ENCODE assay signal across 8 mouse cellular contexts in the genomic region with DNA sequence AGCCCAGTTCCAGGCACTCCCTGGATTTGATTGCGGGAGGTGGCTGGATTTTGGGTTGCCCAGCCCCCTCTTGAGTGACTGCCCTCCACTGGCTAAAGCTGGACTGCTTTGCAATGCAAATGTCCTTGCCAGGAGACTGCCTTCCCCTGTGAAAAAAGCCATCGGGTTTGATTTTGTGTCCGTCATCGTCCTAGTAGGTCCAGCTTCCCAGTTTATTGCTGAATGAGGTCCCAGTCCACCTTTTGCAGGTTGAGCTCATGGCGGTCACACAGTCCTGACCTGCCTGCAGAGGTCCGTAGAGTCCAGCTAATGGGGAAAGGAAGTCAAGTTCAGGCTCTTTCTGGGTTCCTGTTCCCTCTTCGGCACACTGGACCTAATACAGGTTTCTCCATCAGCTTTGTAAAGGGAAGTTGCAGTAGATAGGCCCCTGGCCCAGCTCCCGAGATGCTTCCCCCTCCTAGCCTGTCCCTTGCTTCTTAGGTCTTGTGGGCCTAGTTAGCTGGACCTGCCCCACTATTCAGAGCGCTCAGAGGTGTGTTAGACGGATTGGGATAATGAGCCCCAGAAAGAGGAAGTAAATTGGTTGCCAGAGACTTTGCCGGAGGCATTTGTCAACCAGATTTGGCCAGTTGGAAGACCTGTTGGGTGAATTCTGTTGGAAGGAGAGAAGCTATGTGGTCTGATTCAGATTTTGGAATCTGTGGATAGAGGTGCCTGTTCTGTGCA. TPM values are rescaled to one million over a fixed set of nuclear protein-coding genes. Genes with fewer than 3 reads are reported as not detected.
DNase-seq lines count a peak whose midpoint lies in the region; ATAC-seq and TF ChIP-seq lines count a peak whose summit lies in the region.

No protein-coding gene starts in this region.

- H3K27me3 ChIP-seq in E14TG2a.4 (ENCODE audit: insufficient read depth, low read length): peaks cover 4% of the 10 kb centered on the region; the same call in 1 of the 2 replicates
- H3K27me3 ChIP-seq in forebrain, embryonic 15.5 days: no peaks in the 10 kb centered on the region
- no peaks in the 10 kb centered on the region for H3K27me3 ChIP-seq in lung, embryonic 15.5 days

- no peaks in the 10 kb centered on the region for H3K9me3 ChIP-seq in E14TG2a.4 (ENCODE audit: low read length)
- H3K9me3 ChIP-seq in forebrain, embryonic 15.5 days: no peaks in the 10 kb centered on the region
- H3K9me3 ChIP-seq in lung, embryonic 15.5 days: no peaks in the 10 kb centered on the region

- peak overlapping the region; percentile 94 for H3K9ac ChIP-seq in forebrain, embryonic 15.5 days (replicated peaks)
- peak overlapping the region; percentile 87 for H3K9ac ChIP-seq in lung, embryonic 15.5 days

- H3K36me3 ChIP-seq in E14TG2a.4 (ENCODE audit: insufficient read depth, low read length): peaks cover 3% of the 10 kb centered on the region; the same call in 1 of the 2 replicates
- no peaks in the 10 kb centered on the region for H3K36me3 ChIP-seq in forebrain, embryonic 15.5 days
- no peaks in the 10 kb centered on the region for H3K36me3 ChIP-seq in lung, embryonic 15.5 days

- peaks cover 72% of the 10 kb centered on the region for H3K4me1 ChIP-seq in E14TG2a.4 (replicated peaks; ENCODE audit: low read depth, low read length)
- H3K4me1 ChIP-seq in bone marrow, adult 2 months (ENCODE audit: control insufficient read depth, insufficient read depth, low read length): peaks cover 5% of the 10 kb centered on the region
- peaks cover 53% of the 10 kb centered on the region for H3K4me1 ChIP-seq in forebrain, embryonic 15.5 days
- peaks cover 77% of the 10 kb centered on the region for H3K4me1 ChIP-seq in lung, embryonic 15.5 days

- no peak for ATAC-seq in forebrain, embryonic 15.5 days (replicated peaks)
- ATAC-seq in lung, embryonic 15.5 days (ENCODE audit: borderline replicate concordance, extremely low read depth, low FRiP score, low TSS enrichment): no peak
- ATAC-seq in erythroid progenitor cell, adult 5-6 weeks (replicated peaks; ENCODE audit: low FRiP score, poor library complexity, severe bottlenecking): no peak

- no peak for TF ChIP-seq CTCF in E14TG2a.4 (conservative IDR thresholded peaks at IDR 0.05; ENCODE audit: low read length)
- peak; percentile 59 for TF ChIP-seq CTCF in bone marrow, adult 2 months (IDR thresholded peaks at IDR 0.05; ENCODE audit: control insufficient read depth, insufficient read depth, low read length)

- WGBS in bone marrow, adult 2 months: 1% methylated on average over 11 of the region's 11 CpGs
- 3% methylated on average over 11 of the region's 11 CpGs for WGBS in forebrain, embryonic 15.5 days
- 3% methylated on average over 11 of the region's 11 CpGs for WGBS in lung, embryonic 15.5 days

- intact Hi-C loops in heart, postnatal 36 days (cut with DNase I): loop anchor here (2.0 kb wide), 1 partner anchor 30 kb away; no protein-coding TSS in a partner anchor

- peak; percentile 44 to 63 for DNase-seq in heart, postnatal 36 days
- DNase-seq in layer of hippocampus, adult 18-20 months (ENCODE audit: low spot score in 2 of 2): peak; percentile 32 to 56
- DNase-seq in ovary, adult 18-20 months (ENCODE audit: low spot score): peak; percentile 32

- peak overlapping the region; percentile 96 for H3K27ac ChIP-seq in bone marrow, adult 2 months (ENCODE audit: control insufficient read depth, insufficient read depth, low read depth, low read length, poor library complexity)
- no peak overlapping the region; the same call in 1 of the 2 replicates for H3K27ac ChIP-seq in forebrain, embryonic 15.5 days (replicated peaks)
- peak overlapping the region; percentile 98 for H3K27ac ChIP-seq in lung, embryonic 15.5 days

- peak overlapping the region; percentile 73 for H3K4me2 ChIP-seq in forebrain, embryonic 15.5 days (replicated peaks)
- H3K4me2 ChIP-seq in lung, embryonic 15.5 days: peak overlapping the region; percentile 77

- no peak for TF ChIP-seq POLR2A in bone marrow, adult 2 months (IDR thresholded peaks at IDR 0.05; ENCODE audit: borderline replicate concordance, control insufficient read depth, low read depth, low read length)

- H3K4me3 ChIP-seq in E14TG2a.4 (replicated peaks; ENCODE audit: low read length): peak overlapping the region; percentile 92
- H3K4me3 ChIP-seq in bone marrow, adult 2 months (replicated peaks; ENCODE audit: control insufficient read depth, low read depth, low read length): peak overlapping the region; percentile 69
- H3K4me3 ChIP-seq in forebrain, embryonic 15.5 days: peak overlapping the region; percentile 100
- peak overlapping the region; percentile 67 for H3K4me3 ChIP-seq in lung, embryonic 15.5 days

RNA-seq across cellular contexts. Expression of gene Fam102a, which starts 1.7 kb away (rescaled TPM):
- 5.4 and 9.7 TPM in 2 replicates for polyA plus RNA-seq in bone marrow, adult 2 months (2011; ENCODE audit: insufficient read depth, insufficient read length, low replicate concordance, missing spikeins)
- 5.7 and 6.1 TPM in 2 replicates for polyA plus RNA-seq in forebrain, embryonic 15.5 days (2015; fragmentation: Nextera tagmentation; extraction: Ambion mirVana)
- 10 to 100 TPM in 1 of 2 experiments, 1 to 10 TPM in 1; 8.9 to 10.6 TPM for total RNA-seq in heart, postnatal 36 days (2021)
- total RNA-seq in layer of hippocampus, adult 18-20 months (2021): 10 to 100 TPM; 76.0 to 77.2 TPM
- polyA plus RNA-seq in lung, embryonic 15.5 days (2015; fragmentation: Nextera tagmentation; extraction: Ambion mirVana): 12.3 and 12.6 TPM in 2 replicates
- 3.6 and 12.6 TPM in 2 replicates for total RNA-seq in erythroid progenitor cell, adult 5-6 weeks (2015; ENCODE audit: low replicate concordance)
- 0.77 and 3.0 TPM in 2 replicates for total RNA-seq in erythroid progenitor cell, adult 5-6 weeks (2017; ENCODE audit: low replicate concordance)

RNA-seq across cellular contexts. Expression of gene Dpm2, which starts 33.9 kb away (rescaled TPM):
- polyA plus RNA-seq in bone marrow, adult 2 months (2011; ENCODE audit: insufficient read depth, insufficient read length, low replicate concordance, missing spikeins): 27.7 and 54.8 TPM in 2 replicates
- polyA plus RNA-seq in forebrain, embryonic 15.5 days (2015; fragmentation: Nextera tagmentation; extraction: Ambion mirVana): 136 TPM in 2 replicates
- 10 to 100 TPM; 17.9 to 21.3 TPM for total RNA-seq in heart, postnatal 36 days (2021)
- total RNA-seq in layer of hippocampus, adult 18-20 months (2021): 10 to 100 TPM; 78.9 to 81.8 TPM
- polyA plus RNA-seq in lung, embryonic 15.5 days (2015; fragmentation: Nextera tagmentation; extraction: Ambion mirVana): 101 and 107 TPM in 2 replicates
- 33.9 and 45.3 TPM in 2 replicates for total RNA-seq in erythroid progenitor cell, adult 5-6 weeks (2015; ENCODE audit: low replicate concordance)
- total RNA-seq in erythroid progenitor cell, adult 5-6 weeks (2017; ENCODE audit: low replicate concordance): 11.8 and 21.1 TPM in 2 replicates

RNA-seq across cellular contexts. Expression of gene Pip5kl1, which starts 37.8 kb away (rescaled TPM):
- not detected in 2 replicates for polyA plus RNA-seq in bone marrow, adult 2 months (2011; ENCODE audit: insufficient read depth, insufficient read length, low replicate concordance, missing spikeins)
- polyA plus RNA-seq in forebrain, embryonic 15.5 days (2015; fragmentation: Nextera tagmentation; extraction: Ambion mirVana): 3.5 and 4.2 TPM in 2 replicates
- under 1 TPM in 1 of 2 experiments, not detected in 1; 0.43 TPM for total RNA-seq in heart, postnatal 36 days (2021)
- total RNA-seq in layer of hippocampus, adult 18-20 months (2021): 1 to 10 TPM; 3.3 to 3.5 TPM
- polyA plus RNA-seq in lung, embryonic 15.5 days (2015; fragmentation: Nextera tagmentation; extraction: Ambion mirVana): 0.30 and 0.39 TPM in 2 replicates
- total RNA-seq in erythroid progenitor cell, adult 5-6 weeks (2015; ENCODE audit: low replicate concordance): not detected in 2 replicates
- total RNA-seq in erythroid progenitor cell, adult 5-6 weeks (2017; ENCODE audit: low replicate concordance): not detected in 2 replicates

RNA-seq across cellular contexts. Expression of gene 9430097D07Rik, which starts 38.7 kb away (rescaled TPM):
- not detected in 2 replicates for polyA plus RNA-seq in bone marrow, adult 2 months (2011; ENCODE audit: insufficient read depth, insufficient read length, low replicate concordance, missing spikeins)
- 0.23 and 0.24 TPM in 2 replicates for polyA plus RNA-seq in forebrain, embryonic 15.5 days (2015; fragmentation: Nextera tagmentation; extraction: Ambion mirVana)
- not detected for total RNA-seq in heart, postnatal 36 days (2021)
- total RNA-seq in layer of hippocampus, adult 18-20 months (2021): under 1 TPM; 0.20 to 0.43 TPM
- 0.29 TPM in 1 of 2 replicates, not detected in the other for polyA plus RNA-seq in lung, embryonic 15.5 days (2015; fragmentation: Nextera tagmentation; extraction: Ambion mirVana)
- total RNA-seq in erythroid progenitor cell, adult 5-6 weeks (2015; ENCODE audit: low replicate concordance): not detected in 2 replicates
- 0.90 TPM in 1 of 2 replicates, not detected in the other for total RNA-seq in erythroid progenitor cell, adult 5-6 weeks (2017; ENCODE audit: low replicate concordance)

RNA-seq across cellular contexts. Expression of gene St6galnac4, which starts 50.1 kb away (rescaled TPM):
- 8.6 and 18.7 TPM in 2 replicates for polyA plus RNA-seq in bone marrow, adult 2 months (2011; ENCODE audit: insufficient read depth, insufficient read length, low replicate concordance, missing spikeins)
- 25.9 and 26.4 TPM in 2 replicates for polyA plus RNA-seq in forebrain, embryonic 15.5 days (2015; fragmentation: Nextera tagmentation; extraction: Ambion mirVana)
- total RNA-seq in heart, postnatal 36 days (2021): 10 to 100 TPM; 18.7 to 21.7 TPM
- total RNA-seq in layer of hippocampus, adult 18-20 months (2021): 10 to 100 TPM; 40.4 to 44.8 TPM
- 25.9 and 26.1 TPM in 2 replicates for polyA plus RNA-seq in lung, embryonic 15.5 days (2015; fragmentation: Nextera tagmentation; extraction: Ambion mirVana)
- 2.9 and 3.8 TPM in 2 replicates for total RNA-seq in erythroid progenitor cell, adult 5-6 weeks (2015; ENCODE audit: low replicate concordance)
- total RNA-seq in erythroid progenitor cell, adult 5-6 weeks (2017; ENCODE audit: low replicate concordance): 2.3 and 2.4 TPM in 2 replicates

Comparison
In these comparisons a context has a peak if more than half of its experiments do, and no peak if none do; other contexts are left out.
1. RNA of gene Fam102a, which starts 1.7 kb away (total RNA-seq): 76.0 to 77.2 TPM in layer of hippocampus, adult 18-20 months; 0.77 to 12.6 TPM in erythroid progenitor cell, adult 5-6 weeks and 8.9 to 10.6 TPM in heart, postnatal 36 days; every median in the first group is over 4 times any median in the second.
2. Peak in every context shown above with its lines, with median percentiles within 50 percentile points of each other: H3K4me3 ChIP-seq and DNase-seq.